Mouse (Mus musculus) heart, postnatal 0 days (tissue): ENCODE data around the gene Spag16. TPM values are rescaled to one million over a fixed set of nuclear protein-coding genes. Genes with fewer than 3 reads are reported as not detected.

Source experiments
- ATAC-seq: fragments of 200-750 bp; cut with Nextera tagmentation; 2 replicates; pipeline ENCODE4 v1.8.0; 2017; ENCODE audit warnings: low read depth, moderate number of reproducible peaks, moderate library complexity; ENCODE audit not compliant: insufficient read depth
- DNase-seq: peaks from one replicate; pipeline ENCODE4 v3.0.0-alpha.2; 2016; ENCODE audit warnings: low spot score
- H3K27ac ChIP-seq: fragments of 300-500 bp; sonication (generic); 2 replicates; pipeline ENCODE4 v1.5.1; 2014; ENCODE audit warnings: low read depth, mild to moderate bottlenecking
- H3K27me3 ChIP-seq: fragments of 300-500 bp; sonication (generic); 2 replicates; pipeline ENCODE4 v1.6.1; 2014; ENCODE audit warnings: low read length, mixed read lengths; ENCODE audit not compliant: control insufficient read depth, insufficient read depth
- H3K36me3 ChIP-seq: fragments of 300-500 bp; sonication (generic); replicated peaks from 2 replicates; pipeline ENCODE4 v1.6.1; 2014; ENCODE audit warnings: low read length, mixed read lengths; ENCODE audit not compliant: control insufficient read depth, insufficient read depth
- H3K4me1 ChIP-seq: fragments of 300-500 bp; sonication (generic); 2 replicates; pipeline ENCODE4 v1.6.1; 2014; ENCODE audit warnings: antibody characterized with exemption; ENCODE audit not compliant: control insufficient read depth, insufficient read depth
- H3K4me2 ChIP-seq: fragments of 300-500 bp; sonication (generic); 2 replicates; pipeline ENCODE4 v1.6.1; 2014; ENCODE audit warnings: low read depth, mild to moderate bottlenecking, low read length, moderate library complexity
- H3K4me3 ChIP-seq: fragments of 300-500 bp; sonication (generic); 2 replicates; pipeline ENCODE4 v1.5.1; 2014; ENCODE audit warnings: low read depth, low read length
- H3K9ac ChIP-seq: fragments of 300-500 bp; sonication (generic); replicated peaks from 2 replicates; pipeline ENCODE4 v1.6.1; 2014; ENCODE audit warnings: low read depth, low read length, mixed read lengths
- H3K9me3 ChIP-seq: fragments of 300-500 bp; sonication (generic); replicated peaks from 2 replicates; pipeline ENCODE4 v1.6.1; 2016; ENCODE audit warnings: low read length; ENCODE audit not compliant: control insufficient read depth
- CTCF ChIP-seq: IDR thresholded peaks from 2 replicates; pipeline ENCODE4 v1.5.1; 2016; ENCODE audit warnings: antibody characterized with exemption, control low read depth, low read depth
- EP300 ChIP-seq: IDR thresholded peaks from 2 replicates; pipeline ENCODE4 v1.6.1; 2016; ENCODE audit warnings: antibody characterized with exemption, low read depth
- WGBS: fragments of 180-500 bp; shearing (Covaris S2); extraction: QIAGEN DNeasy Blood & Tissue Kit; methylation state at CpG from one replicate; pipeline ENCODE4 v1.1.7; 2014; 5-methylcytosine and 5-hydroxymethylcytosine counted together
- polyA plus RNA-seq: library from polyadenylated mRNA; unstranded; fragments of >200 nt; fragmentation: Nextera tagmentation; extraction: Ambion mirVana; gene quantifications from 2 replicates; pipeline ENCODE4 v1.2.1, GENCODE M21; 2015
- total RNA-seq: library from RNA; depleted of rRNA; stranded (reverse); fragments of >200 nt; gene quantifications from 2 replicates; pipeline ENCODE4 v1.2.3, GENCODE M21; 2014; ENCODE audit warnings: low replicate concordance

The Spag16 gene
- total and polyA plus RNA-seq, 2 experiments from 2014 or later, result 0.26 to 0.27 TPM

DNA sequence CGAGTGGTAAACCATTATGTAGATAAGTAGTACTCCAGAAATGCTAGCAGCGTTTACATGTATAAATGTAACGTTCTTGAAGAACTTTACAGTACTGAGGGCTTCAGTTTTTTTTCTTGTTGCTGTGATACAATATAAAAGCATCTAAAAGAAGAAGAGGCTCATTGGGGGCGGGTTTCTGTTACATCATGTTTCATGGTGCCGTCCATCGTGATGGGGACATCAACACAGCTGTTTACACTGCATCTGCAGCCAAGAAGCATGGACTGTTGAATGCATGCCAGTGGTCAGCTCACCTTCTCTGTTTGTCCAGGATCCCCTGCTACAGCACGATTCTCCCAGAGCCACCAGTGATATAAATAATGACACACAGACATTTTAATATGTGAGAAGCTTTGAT lies 26.7 kb downstream of the Spag16 start:
- no peaks in the 10 kb centered on the region for H3K36me3 ChIP-seq
- H3K27ac ChIP-seq, result no peak overlapping the region
- no peak overlapping the region for H3K4me3 ChIP-seq
- ATAC-seq, result no peak
- TF ChIP-seq EP300 (no peak), CTCF (no peak)
- H3K9ac ChIP-seq, result no peak overlapping the region
- H3K4me1 ChIP-seq, result no peaks in the 10 kb centered on the region
- H3K9me3 ChIP-seq, result no peaks in the 10 kb centered on the region
- H3K27me3 ChIP-seq, result no peaks in the 10 kb centered on the region
- DNase-seq, result no peak
- 62% methylated on average over 7 of the region's 7 CpGs for WGBS
- no peak overlapping the region for H3K4me2 ChIP-seq

DNA sequence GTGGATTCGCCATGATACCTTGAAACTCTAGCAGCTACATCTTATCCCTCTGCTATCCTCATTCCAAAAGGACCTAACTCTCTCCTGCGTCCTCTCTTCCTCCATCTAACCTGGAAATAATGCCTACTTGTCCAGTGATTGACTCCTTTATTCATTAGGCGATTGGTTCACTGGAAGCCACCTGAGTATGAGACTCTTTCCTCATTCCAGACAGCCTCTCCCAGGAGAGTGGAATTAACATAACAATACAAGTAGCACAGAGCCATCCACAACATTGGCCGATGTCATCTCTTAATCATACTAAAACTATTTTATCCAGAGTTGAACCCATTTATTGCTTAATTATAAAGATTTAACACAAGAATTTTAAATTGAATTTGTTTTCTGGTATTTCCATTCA lies 41.0 kb downstream of the Spag16 start:
- H3K4me3 ChIP-seq, result no peak overlapping the region
- 75% methylated on average over 4 of the region's 4 CpGs for WGBS
- H3K9ac ChIP-seq, result no peak overlapping the region
- H3K36me3 ChIP-seq, result no peaks in the 10 kb centered on the region
- no peaks in the 10 kb centered on the region for H3K9me3 ChIP-seq
- no peaks in the 10 kb centered on the region for H3K27me3 ChIP-seq
- H3K4me2 ChIP-seq, result no peak overlapping the region
- ATAC-seq (no peak), DNase-seq (no peak)
- no peak overlapping the region for H3K27ac ChIP-seq
- no peaks in the 10 kb centered on the region for H3K4me1 ChIP-seq
- TF ChIP-seq EP300 (no peak), CTCF (no peak)

DNA sequence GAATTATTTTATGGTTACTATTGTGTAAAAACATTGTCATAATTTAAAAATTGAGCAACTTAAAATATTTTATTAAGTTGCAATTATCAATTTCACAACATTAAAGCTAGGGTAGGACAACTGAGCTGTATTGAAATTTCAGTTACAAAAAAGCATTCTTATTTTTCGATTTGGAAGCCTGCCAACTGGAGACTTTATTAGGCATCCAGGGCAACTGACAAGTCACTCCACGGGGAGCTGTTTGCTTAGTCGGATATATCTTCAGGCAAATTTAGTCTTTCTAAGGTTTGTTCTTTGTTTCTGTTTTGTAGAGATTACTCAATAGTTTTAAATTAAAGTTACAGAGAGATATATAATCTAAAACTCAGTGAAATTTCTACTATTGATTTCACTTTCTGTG lies 129.8 kb downstream of the Spag16 start:
- TF ChIP-seq EP300 (no peak), CTCF (no peak)
- Histone ChIP-seq H3K27ac (no peak overlapping the region), H3K36me3 (no peaks in the 10 kb centered on the region), H3K9me3 (no peaks in the 10 kb centered on the region), H3K4me2 (no peak overlapping the region), H3K4me3 (no peak overlapping the region), H3K9ac (no peak overlapping the region), H3K27me3 (no peaks in the 10 kb centered on the region), H3K4me1 (no peaks in the 10 kb centered on the region)
- DNase-seq (no peak), ATAC-seq (no peak)
- 44% methylated on average over 3 of the region's 3 CpGs for WGBS

DNA sequence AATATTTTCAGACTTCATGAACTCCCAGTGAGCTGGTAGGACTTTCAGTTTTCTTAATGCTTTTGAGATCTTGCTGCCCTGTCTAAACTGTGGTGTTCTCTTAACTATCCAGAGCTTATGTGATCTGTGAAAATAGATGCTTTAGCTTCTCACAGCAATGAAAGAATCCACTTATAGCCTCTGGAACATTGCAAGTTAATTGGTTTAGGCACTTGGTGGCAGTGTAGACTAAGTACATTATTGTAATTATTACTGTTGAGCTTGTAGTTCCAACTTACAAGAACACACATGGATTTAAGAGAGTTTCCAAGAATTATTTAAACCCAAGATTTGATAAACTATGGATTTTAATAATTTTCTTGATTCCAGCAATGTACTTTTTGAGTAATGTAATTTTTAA lies 170.1 kb downstream of the Spag16 start:
- Histone ChIP-seq H3K4me3 (no peak overlapping the region), H3K27me3 (no peaks in the 10 kb centered on the region), H3K9ac (no peak overlapping the region), H3K36me3 (no peaks in the 10 kb centered on the region), H3K4me1 (no peaks in the 10 kb centered on the region), H3K9me3 (no peaks in the 10 kb centered on the region), H3K4me2 (no peak overlapping the region), H3K27ac (no peak overlapping the region)
- ATAC-seq, result no peak
- TF ChIP-seq CTCF (peak; percentile 12; the same call in 1 of the 2 replicates), EP300 (no peak)
- peak; percentile 9 for DNase-seq

DNA sequence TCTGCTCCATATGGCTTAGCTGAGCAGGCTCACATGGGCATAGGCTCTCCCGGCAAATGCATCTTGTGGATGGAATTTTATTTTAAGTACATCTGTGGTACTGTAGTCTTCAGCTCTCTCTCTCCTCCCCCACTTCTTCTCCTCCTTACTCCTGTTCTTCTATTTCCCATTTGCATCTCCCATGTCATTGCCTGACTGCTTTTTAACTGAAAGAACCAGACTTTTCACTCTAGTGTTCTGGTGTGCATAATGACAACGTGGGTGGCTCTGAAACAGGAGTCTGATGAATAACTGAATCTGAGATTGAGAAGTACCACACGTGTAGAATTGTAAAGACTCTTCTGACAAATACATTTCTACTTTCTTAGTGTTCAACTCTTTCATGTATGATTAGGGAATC lies 186.2 kb downstream of the Spag16 start:
- ATAC-seq (no peak), DNase-seq (no peak)
- no peak overlapping the region for H3K4me3 ChIP-seq
- no peak overlapping the region for H3K4me2 ChIP-seq
- H3K9ac ChIP-seq, result no peak overlapping the region
- no peaks in the 10 kb centered on the region for H3K36me3 ChIP-seq
- H3K4me1 ChIP-seq, result no peaks in the 10 kb centered on the region
- H3K27ac ChIP-seq, result no peak overlapping the region
- TF ChIP-seq CTCF (no peak), EP300 (no peak)
- WGBS, result 74% methylated on average over 3 of the region's 3 CpGs
- no peaks in the 10 kb centered on the region for H3K27me3 ChIP-seq
- H3K9me3 ChIP-seq, result no peaks in the 10 kb centered on the region

DNA sequence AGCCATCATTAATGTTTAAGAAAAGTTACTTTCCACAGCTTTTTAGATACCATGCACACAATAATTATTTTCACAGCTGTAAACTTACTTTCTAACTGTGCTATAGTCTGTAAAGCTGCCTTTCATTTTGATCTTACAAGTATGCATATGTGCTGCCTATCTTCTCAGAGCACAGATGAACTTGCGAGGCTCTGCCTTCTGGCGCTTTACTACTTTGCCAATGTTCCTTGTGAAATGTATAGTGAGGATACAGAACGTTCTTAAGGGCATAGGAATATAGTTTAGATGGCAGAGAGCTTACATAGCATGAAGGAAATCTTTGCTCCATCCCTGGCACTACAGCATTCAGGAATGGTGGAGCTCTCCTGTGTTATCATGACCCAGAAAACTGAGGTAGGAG lies 210.6 kb downstream of the Spag16 start:
- no peaks in the 10 kb centered on the region for H3K27me3 ChIP-seq
- DNase-seq (no peak), ATAC-seq (no peak)
- no peak for TF ChIP-seq EP300
- no peak for TF ChIP-seq CTCF
- no peak overlapping the region for H3K27ac ChIP-seq
- no peak overlapping the region for H3K9ac ChIP-seq
- no peaks in the 10 kb centered on the region for H3K36me3 ChIP-seq
- no peaks in the 10 kb centered on the region for H3K4me1 ChIP-seq
- no peak overlapping the region for H3K4me2 ChIP-seq
- no peaks in the 10 kb centered on the region for H3K9me3 ChIP-seq
- H3K4me3 ChIP-seq, result no peak overlapping the region
- 69% methylated on average over 3 of the region's 3 CpGs for whole genome bisulfite sequencing
